Mouse (Mus musculus) heart, postnatal 0 days (tissue): ENCODE results near the gene Tent5b. TPM values are rescaled to one million over a fixed set of nuclear protein-coding genes. Genes with fewer than 3 reads are reported as not detected.
"Not testable (repeated sequence)": the region's sequence is repeated elsewhere in the genome, so short reads cannot be mapped to it uniquely, and the experiment has no call there.

Experiments used
- ATAC-seq: fragments of 200-750 bp; cut with Nextera tagmentation; 2 replicates; pipeline ENCODE4 v1.8.0; 2017; ENCODE audit warnings: low read depth, moderate number of reproducible peaks, moderate library complexity; ENCODE audit not compliant: insufficient read depth
- DNase-seq: peaks from one replicate; pipeline ENCODE4 v3.0.0-alpha.2; 2016; ENCODE audit warnings: low spot score
- H3K27ac ChIP-seq: fragments of 300-500 bp; sonication (generic); 2 replicates; pipeline ENCODE4 v1.5.1; 2014; ENCODE audit warnings: low read depth, mild to moderate bottlenecking
- H3K27me3 ChIP-seq: fragments of 300-500 bp; sonication (generic); 2 replicates; pipeline ENCODE4 v1.6.1; 2014; ENCODE audit warnings: low read length, mixed read lengths; ENCODE audit not compliant: control insufficient read depth, insufficient read depth
- H3K36me3 ChIP-seq: fragments of 300-500 bp; sonication (generic); replicated peaks from 2 replicates; pipeline ENCODE4 v1.6.1; 2014; ENCODE audit warnings: low read length, mixed read lengths; ENCODE audit not compliant: control insufficient read depth, insufficient read depth
- H3K4me1 ChIP-seq: fragments of 300-500 bp; sonication (generic); 2 replicates; pipeline ENCODE4 v1.6.1; 2014; ENCODE audit warnings: antibody characterized with exemption; ENCODE audit not compliant: control insufficient read depth, insufficient read depth
- H3K4me2 ChIP-seq: fragments of 300-500 bp; sonication (generic); 2 replicates; pipeline ENCODE4 v1.6.1; 2014; ENCODE audit warnings: low read depth, mild to moderate bottlenecking, low read length, moderate library complexity
- H3K4me3 ChIP-seq: fragments of 300-500 bp; sonication (generic); 2 replicates; pipeline ENCODE4 v1.5.1; 2014; ENCODE audit warnings: low read depth, low read length
- H3K9ac ChIP-seq: fragments of 300-500 bp; sonication (generic); replicated peaks from 2 replicates; pipeline ENCODE4 v1.6.1; 2014; ENCODE audit warnings: low read depth, low read length, mixed read lengths
- H3K9me3 ChIP-seq: fragments of 300-500 bp; sonication (generic); replicated peaks from 2 replicates; pipeline ENCODE4 v1.6.1; 2016; ENCODE audit warnings: low read length; ENCODE audit not compliant: control insufficient read depth
- CTCF ChIP-seq: IDR thresholded peaks from 2 replicates; pipeline ENCODE4 v1.5.1; 2016; ENCODE audit warnings: antibody characterized with exemption, control low read depth, low read depth
- EP300 ChIP-seq: IDR thresholded peaks from 2 replicates; pipeline ENCODE4 v1.6.1; 2016; ENCODE audit warnings: antibody characterized with exemption, low read depth
- WGBS: fragments of 180-500 bp; shearing (Covaris S2); extraction: QIAGEN DNeasy Blood & Tissue Kit; methylation state at CpG from one replicate; pipeline ENCODE4 v1.1.7; 2014; 5-methylcytosine and 5-hydroxymethylcytosine counted together
- polyA plus RNA-seq: library from polyadenylated mRNA; unstranded; fragments of >200 nt; fragmentation: Nextera tagmentation; extraction: Ambion mirVana; gene quantifications from 2 replicates; pipeline ENCODE4 v1.2.1, GENCODE M21; 2015
- total RNA-seq: library from RNA; depleted of rRNA; stranded (reverse); fragments of >200 nt; gene quantifications from 2 replicates; pipeline ENCODE4 v1.2.3, GENCODE M21; 2014; ENCODE audit warnings: low replicate concordance

Tent5b gene
- total and polyA plus RNA-seq, 2 experiments from 2014 or later, result 1.4 to 33.3 TPM

DNA sequence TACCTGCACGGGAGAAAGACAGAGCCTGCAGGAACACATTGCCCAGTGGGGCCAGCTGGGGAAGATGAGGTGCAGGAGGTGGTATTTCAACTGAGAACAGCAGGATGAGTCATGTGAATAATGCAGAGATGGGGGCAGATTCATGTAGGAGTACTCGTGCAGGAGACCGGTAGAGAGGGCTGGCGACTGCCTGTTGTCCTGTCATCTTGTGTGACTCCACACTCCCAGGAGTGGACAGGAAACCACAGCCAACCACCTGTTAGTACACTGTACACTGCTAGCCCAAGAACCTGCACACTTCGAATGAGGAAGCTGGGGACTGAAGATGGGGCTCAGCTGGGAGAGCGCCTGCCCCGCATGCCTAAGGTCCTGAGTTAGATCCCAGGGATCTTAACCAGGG, 21.6 kb downstream of the Tent5b start:
- DNase-seq (no peak), ATAC-seq (no peak)
- H3K4me3 ChIP-seq, result no peak overlapping the region
- no peaks in the 10 kb centered on the region for H3K36me3 ChIP-seq
- no peak overlapping the region for H3K4me2 ChIP-seq
- H3K27me3 ChIP-seq, result peaks cover 81% of the 10 kb centered on the region
- H3K9me3 ChIP-seq, result no peaks in the 10 kb centered on the region
- WGBS, result 42% methylated on average over 7 of the region's 7 CpGs
- H3K4me1 ChIP-seq, result peaks cover 13% of the 10 kb centered on the region
- TF ChIP-seq CTCF, result no peak
- no peak for TF ChIP-seq EP300
- no peak overlapping the region for H3K27ac ChIP-seq
- H3K9ac ChIP-seq, result no peak overlapping the region

DNA sequence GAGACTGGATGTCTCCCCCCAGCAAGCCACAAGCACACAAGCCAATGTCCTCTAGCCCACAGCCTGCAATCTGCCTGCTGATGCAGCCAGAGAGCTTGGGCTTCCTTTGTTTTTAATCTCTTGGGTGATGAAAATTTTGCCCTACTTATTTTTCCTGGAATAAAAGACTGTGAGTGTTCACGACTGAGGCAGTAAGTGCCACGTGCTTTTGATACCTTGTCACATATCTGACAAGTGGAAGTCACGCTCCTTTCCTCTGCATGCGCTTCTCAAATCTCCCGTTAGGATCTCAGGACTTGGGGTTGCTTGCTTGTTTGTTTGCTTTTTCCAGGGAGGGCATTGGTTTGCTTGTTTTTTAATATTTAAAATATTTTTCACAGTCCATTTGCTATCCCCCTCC, 24.4 kb downstream of the Tent5b start:
- Histone ChIP-seq H3K27me3 (peaks cover 59% of the 10 kb centered on the region), H3K36me3 (no peaks in the 10 kb centered on the region), H3K27ac (no peak overlapping the region), H3K9me3 (no peaks in the 10 kb centered on the region), H3K9ac (no peak overlapping the region), H3K4me2 (no peak overlapping the region), H3K4me3 (no peak overlapping the region), H3K4me1 (no peaks in the 10 kb centered on the region)
- no peak for ATAC-seq
- TF ChIP-seq CTCF (no peak), EP300 (no peak)
- WGBS, result 36% methylated on average over 5 of the region's 5 CpGs
- DNase-seq, result no peak

DNA sequence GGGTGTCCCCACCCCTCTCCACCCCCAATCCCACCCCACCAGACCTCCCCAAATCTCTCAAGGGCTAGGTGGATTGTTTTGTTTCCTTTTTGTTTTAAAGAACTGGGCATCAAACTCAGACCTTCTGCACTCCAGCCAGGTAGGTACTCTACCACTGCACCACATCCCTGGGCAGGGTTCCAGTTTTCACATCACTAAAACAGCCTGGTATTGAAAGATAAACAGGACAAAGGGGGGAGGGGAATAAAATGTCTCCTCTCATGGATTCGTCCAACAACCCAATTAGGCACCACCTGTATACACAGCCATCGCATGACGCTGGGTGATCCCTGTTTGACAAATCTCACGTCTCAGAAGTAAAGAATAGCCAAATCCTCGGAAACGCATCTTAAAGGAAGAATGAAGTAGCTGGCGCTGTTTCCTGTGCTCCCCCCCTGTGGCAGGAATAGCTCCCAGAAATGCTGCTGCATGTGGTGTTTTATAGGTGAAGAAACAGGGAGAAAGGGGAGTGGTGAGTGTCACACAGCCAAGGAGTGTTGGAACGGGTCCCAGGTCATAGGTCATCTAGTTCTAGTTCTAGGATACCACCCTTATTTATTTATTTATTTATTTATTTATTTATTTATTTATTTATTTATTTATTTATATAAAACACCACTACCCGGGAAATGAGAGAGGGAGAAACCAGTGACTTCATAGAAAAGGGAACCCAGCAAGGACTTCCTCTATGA, 25.0 kb downstream of the Tent5b start:
- no peaks in the 10 kb centered on the region for H3K9me3 ChIP-seq
- H3K4me2 ChIP-seq, result no peak overlapping the region
- peaks cover 53% of the 10 kb centered on the region for H3K27me3 ChIP-seq
- no peak overlapping the region for H3K4me3 ChIP-seq
- WGBS, result 49% methylated on average over 9 of the region's 9 CpGs
- no peaks in the 10 kb centered on the region for H3K4me1 ChIP-seq
- no peak overlapping the region for H3K9ac ChIP-seq
- ATAC-seq (no peak), DNase-seq (no peak)
- TF ChIP-seq EP300, result no peak
- no peak for TF ChIP-seq CTCF
- no peaks in the 10 kb centered on the region for H3K36me3 ChIP-seq
- H3K27ac ChIP-seq, result no peak overlapping the region

DNA sequence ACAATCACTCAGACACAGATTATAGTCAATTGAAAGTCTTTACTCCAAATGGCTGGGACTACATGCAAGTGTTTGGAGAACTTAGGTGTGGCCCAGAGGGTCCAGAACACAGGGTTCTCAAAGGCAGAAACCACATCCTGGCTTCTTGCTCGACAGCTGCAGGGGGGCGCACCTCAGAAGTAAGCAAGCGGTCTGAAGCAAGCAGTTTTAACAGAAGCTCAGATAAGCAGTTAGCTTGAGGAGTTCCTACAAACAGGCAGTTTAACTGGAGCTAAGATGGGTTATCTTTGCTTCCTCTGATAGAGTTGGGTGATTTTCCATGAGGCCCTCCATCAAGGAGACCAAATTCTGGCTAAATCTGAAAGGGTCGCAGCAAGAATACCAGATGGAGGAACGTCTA, 26.6 kb downstream of the Tent5b start:
- Histone ChIP-seq H3K9ac (no peak overlapping the region), H3K4me2 (no peak overlapping the region), H3K4me3 (no peak overlapping the region), H3K36me3 (no peaks in the 10 kb centered on the region), H3K27ac (no peak overlapping the region), H3K27me3 (peaks cover 41% of the 10 kb centered on the region), H3K9me3 (no peaks in the 10 kb centered on the region), H3K4me1 (no peaks in the 10 kb centered on the region)
- no peak for ATAC-seq
- no peak for DNase-seq
- no peak for TF ChIP-seq EP300
- TF ChIP-seq CTCF, result no peak
- WGBS, result 46% methylated on average over 5 of the region's 5 CpGs

DNA sequence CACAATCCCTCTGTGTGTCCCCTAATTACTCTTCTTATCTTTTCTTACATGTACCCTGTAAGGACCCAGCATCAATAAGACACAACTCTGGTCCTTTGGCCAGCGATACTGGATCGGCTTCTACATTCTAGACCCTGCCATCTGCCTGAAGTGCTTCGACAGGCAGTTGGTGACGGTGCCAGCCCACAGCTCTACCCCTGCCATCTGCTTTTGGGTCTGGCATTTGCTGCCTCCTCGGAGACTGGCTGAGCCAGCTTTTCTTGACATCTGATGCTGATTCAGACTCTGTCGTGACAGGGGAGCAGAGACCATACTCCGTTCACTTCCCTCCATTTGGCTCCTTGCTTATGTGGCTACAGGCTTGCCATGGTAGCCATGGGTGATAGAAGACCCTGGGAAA, 29.1 kb downstream of the Tent5b start:
- no peaks in the 10 kb centered on the region for H3K4me1 ChIP-seq
- ATAC-seq, result no peak
- H3K36me3 ChIP-seq, result no peaks in the 10 kb centered on the region
- H3K27ac ChIP-seq, result no peak overlapping the region
- H3K9me3 ChIP-seq, result no peaks in the 10 kb centered on the region
- 81% methylated on average over 7 of the region's 7 CpGs for WGBS
- no peak for TF ChIP-seq EP300
- TF ChIP-seq CTCF, result no peak
- H3K4me2 ChIP-seq, result no peak overlapping the region
- DNase-seq, result no peak
- H3K27me3 ChIP-seq, result peaks cover 24% of the 10 kb centered on the region
- no peak overlapping the region for H3K9ac ChIP-seq
- H3K4me3 ChIP-seq, result no peak overlapping the region

DNA sequence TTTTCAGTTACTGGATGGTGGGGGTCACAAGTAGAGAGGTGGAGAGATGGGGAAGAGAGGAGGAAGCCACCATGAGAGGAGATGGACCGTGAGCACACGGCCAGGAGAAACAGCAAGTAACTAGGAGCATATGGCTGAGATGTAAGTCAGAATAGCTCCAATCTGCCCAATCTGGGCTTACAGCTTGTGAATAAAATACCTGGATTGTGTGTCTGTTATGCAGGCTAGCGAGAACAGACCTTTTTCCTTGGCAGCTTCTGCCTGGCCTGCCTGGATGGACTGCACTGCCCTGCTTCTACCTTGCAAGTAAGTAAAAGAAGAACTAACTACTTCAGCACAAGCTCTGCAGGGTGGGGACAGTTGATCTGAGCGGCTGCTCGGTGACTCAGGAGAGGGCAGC, 31.1 kb downstream of the Tent5b start:
- Histone ChIP-seq H3K9ac (no peak overlapping the region), H3K4me2 (no peak overlapping the region), H3K27me3 (peaks cover 10% of the 10 kb centered on the region), H3K27ac (no peak overlapping the region), H3K4me3 (no peak overlapping the region), H3K36me3 (no peaks in the 10 kb centered on the region), H3K4me1 (no peaks in the 10 kb centered on the region), H3K9me3 (no peaks in the 10 kb centered on the region)
- TF ChIP-seq CTCF, result no peak
- TF ChIP-seq EP300, result no peak
- 72% methylated on average over 5 of the region's 5 CpGs for WGBS
- ATAC-seq (no peak), DNase-seq (no peak)

DNA sequence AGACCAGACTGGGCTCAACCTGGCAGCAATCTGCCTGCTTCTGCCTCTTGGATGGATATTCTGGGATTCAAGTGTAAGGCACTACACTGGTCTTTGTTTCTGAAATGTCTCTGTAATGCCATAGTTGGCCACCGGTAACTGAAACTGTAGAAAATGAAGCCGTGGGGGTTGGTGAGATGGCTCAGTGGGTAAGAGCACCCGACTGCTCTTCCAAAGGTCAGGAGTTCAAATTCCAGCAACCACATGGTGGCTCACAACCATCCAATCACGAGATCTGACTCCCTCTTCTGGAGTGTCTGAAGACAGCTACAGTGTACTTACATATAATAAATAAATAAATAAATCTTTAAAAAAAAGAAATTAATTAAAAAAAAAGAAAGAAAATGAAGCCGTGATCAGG, 32.6 kb downstream of the Tent5b start:
- not testable (repeated sequence) for H3K27me3 ChIP-seq, H3K9me3 ChIP-seq, H3K4me3 ChIP-seq, DNase-seq, H3K9ac ChIP-seq, H3K36me3 ChIP-seq, H3K4me1 ChIP-seq, H3K27ac ChIP-seq, H3K4me2 ChIP-seq, ATAC-seq
- WGBS, result 48% methylated on average over 4 of the region's 5 CpGs
